Mouse (Mus musculus) neural tube, embryonic 10.5 days (tissue): ENCODE measurements around the gene Olfr642.

Experiments
- DNase-seq: peaks from one replicate; pipeline ENCODE4 v3.0.0-alpha.2; 2017; ENCODE audit warnings: low spot score; ENCODE audit errors: extremely low spot score

Gene Olfr642

DNA sequence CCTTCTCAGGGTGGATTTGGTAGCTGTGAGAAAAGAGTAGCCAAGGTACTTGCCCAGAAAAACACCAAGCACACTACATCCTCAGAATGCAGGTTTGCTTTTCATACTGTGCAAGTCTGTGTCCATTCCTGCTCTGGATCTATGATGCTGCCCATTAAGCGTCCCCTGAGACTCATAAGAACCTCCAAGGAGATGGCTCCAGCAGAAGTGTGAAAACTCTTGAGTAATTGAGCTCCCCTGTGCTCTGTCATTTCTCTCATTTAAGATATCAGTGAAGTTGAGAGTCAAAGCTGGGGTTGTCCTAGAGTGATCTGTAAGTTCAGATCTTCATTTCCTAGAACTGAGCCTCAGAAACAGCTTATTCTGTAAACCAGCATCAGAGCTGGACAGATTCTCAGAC is at the start of gene Olfr642:
Gene Olfr642 (minus strand): TSS at position 101 of the 400 bp plus-strand sequence.
- DNase-seq = no peak

DNA sequence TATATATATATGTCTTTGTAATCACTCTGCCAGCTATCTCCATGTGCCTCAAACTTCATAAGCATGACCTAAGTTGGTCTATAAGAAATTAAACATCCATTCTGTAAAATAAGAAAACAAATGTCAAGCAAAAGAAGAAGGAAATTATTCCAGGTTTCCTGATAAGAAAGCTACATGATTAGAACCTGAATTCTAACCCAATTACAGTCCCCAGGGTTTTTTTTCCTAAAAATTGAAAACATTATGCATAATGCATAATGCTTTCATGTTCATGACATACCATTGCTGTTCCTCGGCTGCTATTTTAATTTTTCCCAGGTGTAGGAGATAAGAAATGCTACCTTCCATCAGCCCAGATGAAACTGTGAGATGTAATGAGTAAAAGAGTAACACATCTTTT is 32.9 kb upstream of the Olfr642 start, which contains the start of gene Olfr645:
Gene Olfr645 (minus strand): TSS at position 101 of the 400 bp plus-strand sequence.
- DNase-seq = no peak

DNA sequence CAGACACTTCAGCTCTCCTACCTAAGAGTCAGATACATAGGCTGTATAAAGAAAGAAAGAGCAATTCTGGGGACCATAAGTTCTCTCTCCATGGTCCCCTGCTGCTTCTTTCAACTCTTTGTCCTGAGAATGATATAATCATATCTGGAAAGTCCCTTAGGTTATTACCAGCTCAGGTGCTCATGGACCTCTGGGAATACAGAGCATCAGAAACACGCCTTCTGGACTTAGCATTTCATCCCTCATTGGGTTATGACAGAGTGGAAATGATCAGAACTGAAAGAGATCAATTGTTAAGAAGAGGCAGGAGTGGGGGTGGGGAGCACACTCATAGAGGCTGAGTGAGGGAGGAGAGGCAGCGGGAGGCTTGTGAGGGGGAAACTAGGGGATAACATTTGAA is 19.3 kb upstream of the Olfr642 start, which contains the start of gene Olfr644:
Gene Olfr644 (minus strand): TSS at position 101 of the 400 bp plus-strand sequence.
- DNase-seq = no peak

DNA sequence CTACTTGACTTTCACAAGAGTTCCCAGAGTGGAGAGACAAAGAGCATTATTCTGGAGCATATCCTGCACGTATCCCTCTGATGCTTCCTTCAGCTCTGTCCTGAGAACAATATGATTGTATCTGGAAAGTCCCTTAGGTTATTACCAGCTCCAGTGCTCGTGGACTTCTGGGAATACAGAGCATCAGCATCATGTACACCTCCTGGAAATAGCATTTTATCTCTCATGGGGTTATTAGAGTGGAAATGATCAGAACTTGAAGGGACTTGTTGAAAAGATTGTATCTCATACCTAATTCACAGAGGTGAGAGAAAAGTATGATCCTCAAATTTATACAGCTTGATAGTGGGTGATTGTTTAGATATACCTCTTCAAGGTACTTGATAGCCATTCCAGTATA is 8.9 kb upstream of the Olfr642 start, which contains the start of gene 4930516K23Rik:
Gene 4930516K23Rik (minus strand): TSS at position 101 of the 400 bp plus-strand sequence.
- no peak for DNase-seq

DNA sequence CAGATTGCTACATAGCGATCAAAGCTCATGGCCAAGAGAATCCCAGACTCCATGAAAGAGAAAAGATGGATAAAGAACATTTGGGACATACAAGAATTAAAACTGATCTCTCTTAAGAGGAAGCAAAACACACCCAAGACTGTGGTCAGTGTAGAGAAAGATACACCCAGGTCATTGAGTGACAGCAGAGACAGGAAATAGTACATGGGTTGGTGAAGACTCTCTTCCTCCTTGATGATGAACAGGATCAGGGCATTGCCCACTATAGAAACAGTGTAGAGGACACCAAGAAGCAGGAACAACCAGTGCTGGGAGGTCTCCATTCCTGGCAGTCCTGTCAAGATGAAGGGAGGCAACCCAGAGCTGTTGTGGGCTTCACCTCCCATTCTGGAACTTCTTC is 6.7 kb upstream of the Olfr642 start:
- no peak for DNase-seq

DNA sequence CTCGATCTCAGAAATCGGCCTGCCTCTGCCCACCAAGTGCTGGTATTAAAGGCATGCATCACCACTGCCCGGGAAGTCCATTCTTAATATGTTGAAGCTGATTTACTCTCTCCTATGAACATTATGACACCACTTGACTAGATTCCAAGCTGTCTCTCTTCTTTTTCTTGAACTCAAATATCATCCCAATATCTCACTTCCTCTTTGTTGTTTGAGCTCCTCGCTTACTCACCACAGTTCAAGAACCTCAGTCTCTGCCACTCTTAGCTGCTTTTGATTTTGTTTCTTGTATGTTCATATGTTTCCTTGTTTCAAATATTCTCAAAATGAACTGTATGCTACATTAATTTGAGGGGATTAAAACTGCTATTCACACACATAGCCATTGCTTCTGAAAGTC is 1.7 kb downstream of the Olfr642 start:
- DNase-seq = no peak

DNA sequence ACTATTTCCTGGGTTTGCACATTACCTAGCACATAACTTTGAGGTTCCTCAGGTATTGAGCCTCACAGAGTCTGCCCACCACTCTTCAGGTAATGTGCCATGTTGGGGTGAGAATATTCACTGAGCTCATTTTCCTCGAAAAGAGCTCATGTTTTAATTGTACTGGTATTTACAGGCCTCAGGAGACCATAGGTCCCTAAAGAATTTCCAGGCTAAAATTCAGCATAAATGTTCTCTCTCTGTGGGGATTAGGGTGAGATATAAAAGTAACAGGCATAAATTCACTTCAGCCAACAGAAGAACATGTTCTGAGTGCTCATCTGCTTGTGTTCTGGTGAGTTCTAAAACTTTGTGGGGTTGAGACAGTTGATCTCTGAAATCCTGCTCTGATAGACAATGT is 17.3 kb downstream of the Olfr642 start, which contains the start of gene Olfr641:
Gene Olfr641 (plus strand): TSS at position 301 of the 400 bp plus-strand sequence.
- DNase-seq = no peak

DNA sequence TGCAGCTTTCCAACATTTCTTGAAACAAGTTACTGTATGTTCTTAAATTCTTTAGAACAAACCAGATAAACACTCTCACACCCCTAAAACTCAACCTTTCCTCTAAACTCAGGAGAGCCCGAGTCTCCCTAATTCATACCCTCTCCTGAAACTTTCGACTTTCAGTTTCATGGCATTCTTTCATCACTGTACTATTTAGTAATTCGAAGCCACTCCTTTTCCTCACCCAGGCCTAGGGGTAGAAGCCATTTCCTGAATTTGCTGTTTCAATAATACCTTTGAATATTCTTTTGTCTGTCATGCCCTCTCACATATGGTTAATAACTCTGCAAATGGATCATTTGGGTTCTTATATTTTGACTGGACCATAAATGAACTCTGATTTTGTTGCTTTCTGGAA is 25.5 kb downstream of the Olfr642 start:
- no peak for DNase-seq

DNA sequence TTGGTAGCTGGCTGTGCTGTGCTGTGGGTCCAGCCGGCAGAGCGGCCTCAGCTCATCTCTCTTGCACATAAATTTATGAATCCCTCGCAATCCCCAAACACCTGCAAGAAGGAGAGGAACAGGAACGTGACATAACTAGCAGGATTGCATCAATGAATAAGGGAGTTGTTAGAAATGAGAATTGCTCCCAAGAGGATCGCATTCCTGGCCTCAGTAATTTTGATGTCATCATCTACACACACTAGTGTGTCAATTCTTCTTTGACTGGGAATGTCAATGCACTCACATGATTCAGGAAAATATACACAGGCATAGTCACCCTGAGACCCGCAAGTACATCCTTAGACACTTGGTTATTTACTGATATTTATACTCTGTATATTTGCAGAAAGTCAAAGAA is 27.0 kb downstream of the Olfr642 start, which contains the start of gene Olfr640:
Gene Olfr640 (minus strand): TSS at position 101 of the 400 bp plus-strand sequence.
- DNase-seq = no peak

DNA sequence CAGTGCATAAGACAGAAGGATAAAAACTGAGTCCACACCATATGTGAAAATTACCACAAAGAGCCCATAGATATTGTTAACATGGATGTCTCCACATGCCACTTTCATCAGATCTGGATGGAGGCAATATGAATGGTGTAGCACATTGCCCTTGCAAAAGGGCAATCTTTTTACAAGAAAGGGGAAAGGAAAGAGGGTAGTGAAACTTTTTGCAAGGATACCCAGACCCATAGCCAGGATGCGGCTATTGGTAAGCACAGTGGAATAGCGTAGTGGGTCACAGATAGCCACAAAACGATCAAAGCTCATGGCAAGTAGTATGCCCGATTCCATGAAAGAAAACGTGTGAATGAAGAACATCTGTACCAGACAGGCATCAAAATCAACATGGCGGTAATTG is 30.8 kb downstream of the Olfr642 start:
- DNase-seq = no peak

DNA sequence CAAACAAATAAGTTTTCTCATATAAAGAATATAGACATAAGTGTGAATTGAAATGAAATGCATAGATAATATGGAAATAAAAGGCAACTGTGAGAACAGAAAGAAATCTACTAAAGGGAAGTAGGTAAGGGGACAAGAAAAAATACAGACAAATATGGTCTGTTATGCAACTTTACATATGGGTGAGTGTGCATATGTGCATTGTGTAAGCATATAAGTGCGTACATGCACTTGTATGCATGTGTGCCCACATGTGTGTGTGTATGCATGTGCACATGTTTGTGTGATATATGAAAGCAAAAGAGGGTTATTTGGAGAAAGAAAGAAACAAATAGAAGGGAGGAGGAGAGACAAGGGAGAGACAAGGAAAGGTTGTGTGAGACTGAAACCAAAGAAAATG is 33.5 kb downstream of the Olfr642 start:
- DNase-seq = no peak

DNA sequence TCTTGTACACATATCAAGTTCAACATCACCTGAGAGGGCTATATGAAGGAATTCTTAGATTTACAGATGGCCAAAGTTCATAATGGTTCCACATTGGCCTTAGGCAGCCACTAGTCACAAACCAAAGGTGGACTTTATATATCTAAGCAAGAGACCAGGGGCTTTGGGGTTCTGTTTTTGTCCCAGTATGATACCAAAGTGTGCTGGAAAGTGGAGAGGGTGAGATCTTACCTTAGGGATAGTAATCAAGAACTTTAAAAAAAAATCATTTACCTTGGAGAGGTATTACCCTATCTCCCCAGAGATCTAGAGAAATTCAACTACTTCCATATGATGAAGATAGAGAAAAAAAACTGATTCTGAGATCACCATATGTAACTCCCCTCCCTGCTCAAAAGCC is 35.3 kb downstream of the Olfr642 start, which contains the start of gene Olfr639:
Gene Olfr639 (minus strand): TSS at position 101 of the 400 bp plus-strand sequence.
- DNase-seq = no peak

DNA sequence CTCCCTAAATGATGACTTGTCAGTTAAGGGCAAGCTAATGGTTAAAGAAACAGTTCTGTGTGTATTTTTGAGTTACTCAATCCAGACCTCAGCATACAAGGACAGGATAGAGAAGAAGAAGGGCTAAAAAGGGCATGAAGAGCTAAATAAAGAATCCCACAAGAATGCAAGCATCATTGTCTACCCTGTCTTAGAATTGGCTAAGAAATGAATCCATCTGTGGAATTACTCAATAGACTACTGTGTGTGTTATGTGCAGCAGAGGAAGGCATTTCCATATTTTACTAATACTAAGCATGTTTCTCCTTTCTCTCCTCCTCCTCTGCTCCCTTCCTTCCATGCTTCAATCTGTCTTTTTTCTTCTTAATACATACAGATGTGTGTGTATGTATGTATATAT is 53.3 kb downstream of the Olfr642 start:
- no peak for DNase-seq

DNA sequence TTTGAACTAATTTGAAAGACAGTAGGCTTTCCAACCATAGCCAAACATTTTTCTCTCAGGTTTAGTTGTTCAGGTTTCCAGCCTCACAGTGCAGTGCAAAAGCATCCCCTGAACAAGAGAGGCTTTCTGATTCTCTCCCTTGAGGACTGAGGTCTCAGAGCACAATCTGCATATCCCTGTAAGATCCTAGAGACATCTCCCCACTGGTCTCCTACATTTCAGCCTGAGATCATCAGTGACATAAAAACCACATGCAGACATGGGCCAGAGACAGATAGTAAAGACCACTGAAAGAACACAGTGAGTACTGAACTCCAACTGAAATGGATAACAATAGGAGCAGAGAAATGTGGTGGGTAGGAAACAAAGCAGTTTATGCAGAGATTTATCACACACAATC is 54.0 kb downstream of the Olfr642 start, which contains the start of gene Olfr638:
Gene Olfr638 (plus strand): TSS at position 301 of the 400 bp plus-strand sequence.
- no peak for DNase-seq
